Mouse (Mus musculus) cerebral cortex, adult 2 months (tissue): Measurements from ENCODE around the gene Arid3c.

ENCODE experiments used
- WGBS: fragments of 180-500 bp; shearing (Covaris S2); methylation state at CpG from one replicate; pipeline ENCODE4 v1.1.7; 2018; 5-methylcytosine and 5-hydroxymethylcytosine counted together

Arid3c gene

GRCm38 (mm10) chr4:41744131-41744530, 13.2 kb upstream of the Arid3c start:
- 85% methylated on average over 2 of the region's 2 CpGs for WGBS

DNA sequence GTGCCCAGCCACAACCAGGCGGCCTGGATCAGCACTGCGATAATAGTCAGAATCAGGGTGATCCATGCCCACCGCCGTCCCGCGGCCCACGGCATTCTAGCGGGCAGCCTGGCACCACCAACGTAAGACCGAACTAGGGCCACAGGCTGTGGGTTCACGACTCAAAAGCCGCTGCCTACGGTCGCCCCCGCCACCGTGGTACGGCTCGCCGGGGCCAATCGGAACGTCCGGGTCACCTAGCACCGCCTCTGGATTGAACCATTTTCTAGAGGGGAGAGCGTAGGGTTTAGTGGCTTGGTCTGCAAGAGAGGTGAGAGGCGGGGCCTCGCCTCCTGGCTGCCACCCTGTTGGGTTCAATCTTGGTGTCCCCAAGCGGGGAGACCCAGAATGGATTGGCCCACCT, 10.2 kb upstream of the Arid3c start:
- whole genome bisulfite sequencing = under 1% methylated on average over 27 of the region's 27 CpGs

- WGBS = 1% methylated on average over 48 of the region's 48 CpGs
Measured at GRCm38 (mm10) chr4:41740380-41741157, 9.6 kb upstream of the Arid3c start.

DNA sequence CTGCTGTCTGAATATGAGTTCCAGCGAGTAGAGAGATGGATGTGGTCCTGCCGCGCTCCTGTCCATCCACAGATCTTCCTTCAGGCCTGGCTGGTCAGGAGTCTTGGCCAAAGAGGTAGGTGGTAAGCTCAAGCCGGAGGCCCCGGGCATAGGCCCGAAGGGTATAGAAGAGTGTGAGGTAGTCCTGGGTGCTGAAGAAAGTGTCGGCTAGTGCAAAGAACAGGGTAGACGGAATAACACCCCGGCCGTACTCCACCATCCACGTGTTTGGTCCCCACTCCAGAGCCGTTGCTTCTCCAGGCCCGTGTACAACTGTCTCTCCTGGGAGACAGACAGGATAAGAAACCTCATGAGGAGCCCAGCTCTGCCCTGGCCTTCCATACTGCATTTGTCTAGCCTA, 8.3 kb upstream of the Arid3c start:
- WGBS = 86% methylated on average over 13 of the region's 13 CpGs

GRCm38 (mm10) chr4:41738256-41738603, 7.3 kb upstream of the Arid3c start:
- WGBS = 50% methylated on average over 1 of the region's 1 CpGs

DNA sequence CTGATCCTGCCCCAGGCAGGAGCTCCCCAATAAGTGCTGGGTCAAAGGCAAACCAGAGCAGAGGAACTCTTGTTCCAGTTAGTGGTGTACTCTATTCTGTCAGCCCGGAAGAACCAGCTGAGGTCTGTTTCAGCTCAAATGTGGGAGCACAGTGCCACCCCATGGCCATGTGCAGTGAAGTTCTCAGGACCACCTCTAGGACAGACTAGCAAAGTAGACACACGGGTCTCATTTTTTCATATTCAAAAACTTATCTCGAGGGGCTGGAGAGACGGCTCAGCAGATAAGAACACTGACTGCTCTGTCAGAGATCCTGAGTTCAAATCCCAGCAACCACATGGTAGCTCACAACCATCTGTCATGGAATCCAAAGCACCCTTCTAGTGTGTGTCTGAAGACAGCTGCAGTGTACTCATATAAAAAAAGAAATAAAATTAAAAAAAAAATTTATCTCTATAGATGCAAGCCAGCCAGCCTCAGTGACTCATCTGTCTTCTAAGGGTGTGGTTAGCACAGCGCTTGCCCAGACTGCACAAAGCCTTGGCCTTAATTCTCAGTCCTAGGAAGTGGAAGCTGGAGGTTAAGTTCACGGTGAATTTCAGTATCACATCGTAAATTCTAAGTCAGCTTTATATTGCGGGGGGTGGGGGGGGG, 6.8 kb upstream of the Arid3c start:
- 22% methylated on average over 8 of the region's 8 CpGs for WGBS

- 21% methylated on average over 20 of the region's 20 CpGs for WGBS
Measured at GRCm38 (mm10) chr4:41726826-41727621, 3.9 kb downstream of the Arid3c start.

GRCm38 (mm10) chr4:41722918-41723351, 8.0 kb downstream of the Arid3c start, which contains the start of gene Dctn3:
TSS of gene Dctn3 (minus strand) at chr4:41723170.
- under 1% methylated on average over 27 of the region's 27 CpGs for WGBS

GRCm38 (mm10) chr4:41716834-41717233, 14.1 kb downstream of the Arid3c start:
- WGBS = 64% methylated on average over 6 of the region's 6 CpGs

- WGBS = 60% methylated on average over 5 of the region's 5 CpGs
Measured at GRCm38 (mm10) chr4:41715596-41715995, 15.3 kb downstream of the Arid3c start.

DNA sequence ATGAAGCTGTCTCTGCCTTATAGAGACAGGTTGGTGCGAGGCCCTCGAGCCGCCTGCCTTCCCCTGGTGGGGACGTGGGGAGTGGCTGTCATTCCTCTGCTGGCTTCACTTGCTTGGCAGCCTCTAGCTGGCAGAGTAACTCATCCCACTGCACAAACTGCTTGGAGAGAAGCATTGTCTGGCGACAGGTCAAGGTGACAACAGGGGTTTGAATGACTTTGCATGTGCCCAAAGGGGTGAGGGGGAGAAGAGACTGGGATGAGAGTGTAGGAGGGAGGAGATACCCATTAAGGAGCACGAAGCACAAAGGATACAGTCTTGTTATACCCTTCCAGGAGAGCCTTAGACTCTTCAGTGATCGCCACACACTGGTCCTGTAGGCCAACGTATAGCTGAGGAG, 15.9 kb downstream of the Arid3c start:
- 50% methylated on average over 8 of the region's 8 CpGs for WGBS

DNA sequence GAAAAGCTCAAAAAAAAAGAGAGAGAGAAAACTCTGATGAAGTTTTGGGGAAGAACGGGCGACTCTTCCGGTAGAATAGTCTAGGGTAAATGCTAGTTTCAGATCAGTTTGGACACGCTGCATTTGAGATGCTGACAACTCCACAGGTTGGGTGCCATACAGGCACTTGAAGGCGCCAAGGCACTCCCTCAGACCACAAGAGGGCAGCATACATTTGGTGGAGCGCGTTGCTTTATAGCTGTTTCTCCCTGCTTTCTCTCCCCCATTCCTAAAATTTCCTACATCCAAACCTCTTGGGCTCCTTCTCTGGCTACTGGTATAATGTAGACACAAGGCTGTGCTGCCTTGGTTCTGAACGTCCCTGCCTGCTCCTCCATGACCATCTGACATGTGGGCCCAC, 16.7 kb downstream of the Arid3c start:
- WGBS = 4% methylated on average over 8 of the region's 8 CpGs

DNA sequence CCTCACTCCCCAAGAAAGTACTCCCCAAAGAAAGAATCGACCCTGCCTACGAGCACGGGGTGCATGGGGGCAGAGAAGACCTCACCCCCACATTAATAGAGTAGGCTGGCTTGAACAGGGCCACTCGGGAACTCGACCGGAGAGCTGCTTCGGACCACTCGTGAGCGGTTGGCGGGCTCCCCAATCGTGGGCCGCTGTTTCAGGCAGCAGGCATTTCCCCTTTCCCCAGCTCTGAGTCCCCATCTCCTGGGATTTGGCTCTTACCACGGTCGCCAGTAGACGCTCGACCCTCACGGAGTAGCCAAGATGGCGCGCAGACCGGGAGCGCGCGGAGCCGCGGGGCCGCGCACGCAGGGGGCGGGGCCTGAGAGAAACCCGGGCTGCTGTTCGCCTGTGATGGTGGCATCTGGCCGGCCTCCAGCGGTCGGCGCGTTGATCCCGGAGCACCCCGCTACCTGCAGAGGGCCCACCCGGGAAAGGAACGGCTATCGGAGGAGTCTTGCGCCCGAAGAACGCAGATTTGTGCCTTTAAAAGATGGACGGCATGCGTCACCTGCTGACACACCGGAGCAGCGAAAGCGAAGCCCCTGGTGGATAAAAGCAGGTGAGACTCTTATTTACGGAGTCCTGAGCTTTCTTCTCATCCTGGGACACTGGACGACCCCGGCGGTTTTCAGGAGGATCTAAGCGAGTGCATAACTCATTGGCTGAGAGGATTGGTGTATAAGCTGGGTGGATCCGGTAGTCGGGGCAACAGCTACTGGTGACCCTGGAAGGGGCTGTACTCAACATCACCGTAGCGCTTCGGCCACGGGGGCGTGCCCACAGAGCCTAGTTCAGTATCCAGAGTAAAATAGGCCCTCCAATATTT, 17.5 kb downstream of the Arid3c start, which contains the start of gene Rpp25l:
Rpp25l (minus strand) TSS at position 338 of the 871 bp plus-strand sequence.
- WGBS = under 1% methylated on average over 61 of the region's 61 CpGs

DNA sequence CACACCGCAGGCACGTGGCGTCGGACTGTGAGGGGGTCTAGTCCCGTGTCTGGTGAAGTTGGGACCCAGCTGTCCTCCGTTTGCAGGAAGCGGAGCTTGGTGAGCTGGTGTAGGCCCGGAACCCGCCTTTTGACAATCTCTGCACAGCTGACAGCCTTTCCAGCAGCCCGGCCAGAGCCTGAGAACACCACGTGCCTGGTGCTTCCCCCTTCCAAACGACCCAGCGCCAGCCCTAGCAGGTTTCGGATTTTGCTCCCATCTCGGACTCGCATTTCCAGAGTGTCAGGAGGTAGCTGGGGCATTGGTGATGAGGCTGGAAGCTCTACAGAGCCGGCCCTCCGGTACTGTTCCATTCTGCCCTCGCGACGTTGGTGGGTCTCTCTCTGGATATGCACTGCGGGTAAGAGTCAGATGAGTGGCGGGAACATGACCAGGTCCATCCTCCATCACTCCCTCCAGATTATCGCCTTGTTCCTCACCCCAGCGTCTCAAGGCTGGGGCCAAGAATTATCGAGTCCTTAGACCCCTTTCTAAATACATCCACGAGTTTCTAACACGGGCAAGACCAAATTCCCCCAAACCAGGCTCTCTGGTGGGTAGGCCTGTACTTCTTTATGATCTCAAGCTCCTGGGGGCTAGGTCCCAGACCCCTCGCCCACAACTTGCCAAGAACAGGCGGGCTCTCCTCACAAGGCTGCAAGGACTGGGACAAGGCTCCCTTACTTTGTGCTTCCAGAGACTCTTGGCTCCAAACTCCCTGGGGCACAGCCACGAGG, 18.3 kb downstream of the Arid3c start:
- 28% methylated on average over 31 of the region's 31 CpGs for WGBS

GRCm38 (mm10) chr4:41711705-41712375, 19.1 kb downstream of the Arid3c start:
- 44% methylated on average over 16 of the region's 16 CpGs for WGBS

DNA sequence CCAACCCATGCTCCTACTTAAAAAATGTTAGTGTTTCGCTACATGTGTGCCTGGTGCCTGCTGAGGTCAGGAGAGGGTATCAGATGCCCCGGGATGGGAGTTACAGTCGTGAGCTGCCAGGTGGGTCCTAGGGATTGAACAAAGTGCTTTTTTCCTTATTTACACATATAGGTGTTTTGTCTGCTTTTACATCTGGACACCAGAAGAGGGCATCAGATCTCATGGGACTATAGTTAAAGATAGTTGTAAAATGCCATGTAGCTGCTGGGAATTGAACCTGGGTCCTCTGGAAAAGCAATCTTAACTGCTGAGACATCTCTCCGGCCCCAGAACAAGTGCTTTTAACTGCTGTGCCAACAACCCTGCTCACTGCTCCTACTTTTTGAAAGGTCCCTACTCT, 20.7 kb downstream of the Arid3c start:
- WGBS = 74% methylated on average over 4 of the region's 4 CpGs

DNA sequence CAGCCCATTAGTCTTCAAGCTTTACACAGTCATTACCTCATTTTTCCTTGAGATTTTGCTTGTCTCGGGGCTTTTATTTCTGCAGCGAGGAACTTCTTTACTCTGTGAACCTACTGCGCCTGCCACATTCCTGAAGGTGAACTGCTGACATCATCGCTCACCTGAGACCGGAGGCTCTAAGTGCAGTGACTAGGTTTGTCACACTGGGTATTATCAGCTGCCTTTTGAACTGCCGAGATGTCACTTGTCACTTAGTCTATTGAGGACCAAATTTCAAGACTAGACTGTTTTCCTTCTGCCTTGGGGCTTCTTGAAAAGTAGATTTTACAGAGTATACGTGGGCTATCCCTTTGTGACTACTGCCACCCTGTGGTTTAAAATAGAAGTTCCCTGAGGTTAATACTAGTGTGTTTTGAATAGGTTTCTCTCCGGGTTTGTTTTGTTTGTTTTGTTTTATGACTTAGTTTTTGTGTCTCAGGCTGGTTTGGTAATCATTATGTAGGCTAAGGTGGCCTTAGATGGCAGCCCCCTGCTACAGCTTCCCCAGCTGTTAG, 22.7 kb downstream of the Arid3c start:
- 35% methylated on average over 8 of the region's 8 CpGs for WGBS

DNA sequence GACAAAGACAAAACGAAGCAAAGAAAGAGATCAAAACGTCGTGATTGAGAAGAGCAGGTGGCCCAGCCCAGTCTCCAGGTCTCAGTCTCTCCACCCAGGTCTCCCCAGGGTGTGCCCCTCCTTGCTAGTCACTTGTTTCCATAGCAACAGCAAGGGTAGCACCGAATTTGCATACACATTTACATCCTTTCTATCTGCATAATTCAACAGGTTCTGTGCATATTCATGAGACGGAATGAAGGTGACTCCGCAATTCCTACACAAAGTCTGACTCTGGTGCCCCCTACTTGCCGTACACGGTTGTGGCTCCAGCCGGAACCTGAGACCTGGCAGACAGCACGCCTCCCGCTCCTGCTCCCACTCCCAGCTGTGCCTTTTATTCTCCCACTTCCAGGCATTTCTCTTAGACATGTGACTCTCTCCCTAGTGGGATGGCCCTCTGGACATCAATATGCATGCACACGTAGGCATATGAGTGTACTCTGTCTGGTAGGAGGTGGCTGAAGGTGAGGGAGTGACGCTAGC, 23.9 kb downstream of the Arid3c start:
- 3% methylated on average over 13 of the region's 13 CpGs for WGBS
